Mouse (Mus musculus): ENCODE data around the gene Gfod1. TPM values are rescaled to one million over a fixed set of nuclear protein-coding genes. Genes with fewer than 3 reads are reported as not detected.

Gene Gfod1
- total RNA-seq (2023), result 10 to 100 TPM; 11.5 to 15.5 TPM

DNA sequence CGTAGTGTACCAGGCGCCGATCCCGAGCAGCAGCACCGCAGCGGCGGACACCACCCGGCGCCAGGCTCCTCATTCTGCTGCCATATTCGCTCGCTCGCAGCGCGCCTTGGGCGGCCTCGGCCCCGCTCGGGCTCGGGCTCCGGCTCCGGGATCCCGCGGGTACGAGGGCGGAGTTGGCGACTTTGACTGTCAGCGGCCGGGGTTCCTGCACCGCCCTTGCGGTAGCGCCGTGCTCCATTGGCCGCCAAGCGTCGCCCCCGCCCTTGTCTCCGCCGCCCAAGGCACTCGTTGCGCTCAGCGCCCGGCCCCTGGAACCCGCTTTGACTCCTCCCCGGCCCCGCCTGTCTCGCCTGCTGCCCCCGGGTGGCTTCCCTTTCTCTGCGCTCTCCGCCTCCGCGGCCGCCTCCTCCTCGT, at the start of gene Gfod1:
Gfod1 (minus strand) TSS at position 155 of the 414 bp plus-strand sequence.

GRCm38 (mm10) chr13:43171020-43171710, 132.8 kb downstream of the Gfod1 start, which contains the start of gene Tbc1d7:
Gene Tbc1d7, minus strand, starts transcription at chr13:43171501.

Other genes starting within 250 kb of the Gfod1 start
- gene Tbc1d7, start 132.7 kb downstream of the Gfod1 start, total RNA-seq (2023), result 1 to 10 TPM; 7.6 to 9.9 TPM
- 10 to 100 TPM; 10.7 to 10.9 TPM for gene Sirt5, start 61.3 kb upstream of the Gfod1 start, total RNA-seq (2023)
- 100 to 1,000 TPM; 145 to 160 TPM for gene Nol7, start 94.2 kb upstream of the Gfod1 start, total RNA-seq (2023)
- gene Ranbp9, start 177.1 kb upstream of the Gfod1 start, total RNA-seq (2023), result 100 to 1,000 TPM; 133 to 139 TPM